Mouse (Mus musculus) frontal cortex, adult (tissue): Measurements from ENCODE around the gene Sfn.

ENCODE experiments used
- ATAC-seq: cut with Nextera tagmentation; 2 replicates; pipeline ENCODE4 v1.9.2; 2017; ENCODE audit warnings: mild to moderate bottlenecking, moderate library complexity, mixed read lengths; ENCODE audit not compliant: low TSS enrichment

The Sfn gene

GRCm38 (mm10) chr4:133584059-133584951, 17.7 kb downstream of the Sfn start, which contains the start of gene Gpn2:
Gene Gpn2 (plus strand): TSS chr4:133584362.
- ATAC-seq: peak; percentile 97

GRCm38 (mm10) chr4:133583690-133584058, 18.3 kb downstream of the Sfn start:
- no peak; the same call in 1 of the 2 replicates for ATAC-seq

GRCm38 (mm10) chr4:133577983-133578382, 24.0 kb downstream of the Sfn start:
- no peak for ATAC-seq

GRCm38 (mm10) chr4:133574843-133575202, 27.1 kb downstream of the Sfn start:
- ATAC-seq: peak; percentile 48; the same call in 1 of the 2 replicates

- peak; percentile 96 for ATAC-seq
Measured at GRCm38 (mm10) chr4:133574070-133574842, 27.7 kb downstream of the Sfn start, which contains the start of gene Gpatch3. Gene Gpatch3 (plus strand): TSS chr4:133574745.

- no peak for ATAC-seq
Measured at GRCm38 (mm10) chr4:133570066-133570466, 31.9 kb downstream of the Sfn start.

GRCm38 (mm10) chr4:133569291-133570065, 32.5 kb downstream of the Sfn start:
- no peak for ATAC-seq

GRCm38 (mm10) chr4:133567251-133567650, 34.7 kb downstream of the Sfn start:
- ATAC-seq: no peak

- ATAC-seq: no peak
Measured at GRCm38 (mm10) chr4:133563123-133563571, 38.8 kb downstream of the Sfn start.

GRCm38 (mm10) chr4:133561622-133562021, 40.3 kb downstream of the Sfn start:
- no peak for ATAC-seq

GRCm38 (mm10) chr4:133559846-133560245, 42.1 kb downstream of the Sfn start:
- ATAC-seq: no peak

- ATAC-seq: no peak
Measured at GRCm38 (mm10) chr4:133557041-133557717, 44.8 kb downstream of the Sfn start.

- no peak for ATAC-seq
Measured at GRCm38 (mm10) chr4:133553448-133554330, 48.3 kb downstream of the Sfn start.

- no peak for ATAC-seq
Measured at GRCm38 (mm10) chr4:133552768-133553447, 49.1 kb downstream of the Sfn start, which contains the start of gene Nr0b2. Gene Nr0b2 (plus strand): TSS chr4:133553376.

GRCm38 (mm10) chr4:133552029-133552428, 49.9 kb downstream of the Sfn start:
- ATAC-seq: no peak
